Mouse (Mus musculus): Measurements from ENCODE around the gene Pex6.
A peak's percentile ranks its signal among the peaks of the same experiment; 100 is the strongest.

Pex6 gene

DNA sequence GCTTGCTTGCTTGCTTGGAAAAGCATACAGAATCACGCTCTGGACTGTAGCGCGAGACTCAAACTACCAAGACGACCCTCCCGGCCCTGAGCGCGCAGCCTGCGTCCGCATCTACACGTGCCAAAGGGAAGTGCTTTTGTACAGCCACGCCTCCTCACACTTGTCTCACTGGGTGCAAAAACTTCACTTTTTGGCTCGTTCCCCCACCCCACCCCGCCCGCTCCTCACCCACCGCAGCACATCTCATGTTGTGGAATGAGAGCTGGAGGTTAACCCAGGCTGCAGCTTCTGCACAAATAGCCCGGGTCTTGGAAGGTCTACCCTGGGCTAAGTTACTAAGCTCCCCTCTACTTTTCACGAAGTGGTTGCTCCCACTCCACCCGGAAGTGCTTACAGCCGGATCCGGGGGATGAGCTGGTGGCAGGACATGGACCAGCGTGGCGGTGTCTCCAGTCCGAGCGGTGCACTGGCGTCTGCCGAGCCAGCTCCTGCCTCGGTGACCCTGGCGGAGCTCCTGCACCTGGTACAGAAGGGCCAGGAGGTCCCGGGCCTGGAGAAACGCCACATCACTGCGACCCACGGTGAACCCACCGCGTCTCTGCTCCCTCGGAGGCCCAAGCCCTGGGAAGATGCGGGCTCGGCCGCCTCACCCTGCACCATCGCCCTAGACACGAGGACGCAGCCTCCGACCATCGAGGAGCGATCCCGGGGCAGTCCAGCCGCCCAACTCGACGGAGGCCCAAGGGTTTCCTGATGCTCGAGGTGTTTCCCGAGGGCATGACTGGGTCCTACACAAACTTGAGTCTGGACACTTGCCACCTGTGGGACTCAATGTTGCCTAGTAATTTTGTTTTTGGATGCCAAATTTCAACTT lies 61.4 kb downstream of the Pex6 start, which contains the start of gene 2310039H08Rik:
Gene 2310039H08Rik, plus strand, starts transcription at position 232 of the 874 bp plus-strand sequence.
- DNase-seq (ENCODE audit: low read depth in 2 of 2, low spot score in 2 of 2): peak; percentile 59 to 75

DNA sequence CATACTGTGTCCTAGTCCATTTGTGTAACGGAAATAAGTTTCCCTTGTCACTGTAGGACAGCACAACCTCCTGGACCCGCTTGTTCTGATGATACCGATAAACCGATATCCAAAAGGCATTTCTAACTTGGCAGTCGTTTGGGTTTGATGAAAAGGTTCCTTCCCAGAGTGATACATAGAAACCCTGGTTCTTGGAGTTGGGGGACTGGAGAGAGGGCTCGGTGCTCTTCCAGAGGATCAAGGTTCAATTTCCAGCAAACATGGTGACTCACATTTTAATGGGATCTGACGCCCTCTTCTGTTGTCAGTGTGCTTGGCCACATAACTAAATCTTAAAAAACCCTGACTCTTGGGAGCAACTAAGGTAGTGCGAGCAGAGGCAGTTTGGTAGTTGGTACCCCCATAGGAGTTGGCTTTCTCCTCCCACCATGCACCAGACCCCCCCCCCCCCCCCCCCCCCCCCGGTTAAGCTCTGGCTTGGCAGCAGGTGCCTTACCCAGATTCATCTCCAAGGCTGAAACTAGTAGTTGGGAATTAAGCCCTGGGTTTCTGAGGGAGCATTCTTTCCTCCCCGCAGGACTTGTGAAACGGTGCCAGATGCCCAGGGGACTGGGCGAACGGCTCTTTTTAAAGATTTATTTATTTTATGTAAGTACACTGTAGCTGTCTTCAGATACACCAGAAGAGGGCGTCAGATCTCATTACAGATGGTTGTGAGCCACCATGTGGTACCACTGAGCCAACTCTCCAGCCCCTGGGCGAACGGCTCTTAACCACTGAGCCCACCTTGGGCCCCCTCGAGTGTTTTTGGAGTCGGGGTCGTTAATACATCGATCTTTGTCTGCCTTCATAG lies 62.2 kb downstream of the Pex6 start:
- no peak for DNase-seq (ENCODE audit: low read depth in 2 of 2, low spot score in 2 of 2)

DNA sequence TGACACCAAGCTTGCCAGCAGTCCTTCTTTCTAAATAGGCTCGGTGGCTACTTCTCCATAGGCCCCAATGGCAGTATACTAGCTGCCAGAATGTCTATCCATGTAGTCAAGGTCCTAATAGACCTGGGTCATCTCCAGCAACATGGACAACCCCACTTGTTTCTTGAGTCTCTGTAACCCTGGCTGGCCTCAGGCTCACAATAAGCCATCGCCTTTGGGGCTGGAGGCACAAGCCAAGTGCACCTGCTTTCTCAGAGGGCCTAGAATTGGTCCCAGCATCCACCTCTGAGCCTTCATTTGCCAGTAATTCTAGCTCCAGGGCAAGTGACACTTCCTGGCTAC lies 62.8 kb downstream of the Pex6 start:
- DNase-seq (ENCODE audit: low read depth in 2 of 2, low spot score in 2 of 2): no peak

- no peak for DNase-seq (ENCODE audit: low read depth in 2 of 2, low spot score in 2 of 2)
Observed at GRCm38 (mm10) chr17:46775070-46775469, 63.8 kb downstream of the Pex6 start.

All from CD8-positive naive resting alpha-beta T cell, adult 2 months (primary cell).